Mouse (Mus musculus) myocyte (in vitro differentiated cells): ENCODE results near the gene Exosc5.

Source experiments
- E2F4 ChIP-seq: IDR thresholded peaks from one replicate; pipeline ENCODE4 v1.6.1; 2011; ENCODE audit warnings: mild to moderate bottlenecking, control low read depth, moderate library complexity; ENCODE audit not compliant: insufficient read depth
- MYOG ChIP-seq, 3 experiments: IDR thresholded peaks; one replicate each; pipeline ENCODE4 v1.6.1; 2011; ENCODE audit warnings: control low read depth in 2 of 3, low read depth in 2 of 3, mild to moderate bottlenecking in 2 of 3; ENCODE audit not compliant: insufficient read length in 2 of 3, control insufficient read depth in 1 of 3, insufficient read depth in 1 of 3
- POLR2A ChIP-seq: IDR thresholded peaks from one replicate; pipeline ENCODE4 v1.6.1; 2011; ENCODE audit warnings: low read depth, mild to moderate bottlenecking, control low read depth, moderate library complexity; ENCODE audit not compliant: insufficient read length
- POLR2AphosphoS2 ChIP-seq: IDR thresholded peaks from one replicate; pipeline ENCODE4 v1.6.1; 2011; ENCODE audit warnings: low read depth, control low read depth; ENCODE audit not compliant: insufficient read length
- REST ChIP-seq: IDR thresholded peaks from one replicate; pipeline ENCODE4 v1.6.1; 2011; ENCODE audit warnings: mild to moderate bottlenecking, control low read depth, moderate library complexity; ENCODE audit not compliant: insufficient read depth, insufficient read length
- USF1 ChIP-seq: IDR thresholded peaks from one replicate; pipeline ENCODE4 v1.6.1; 2011; ENCODE audit warnings: low read depth, mild to moderate bottlenecking, control low read depth, moderate library complexity

DNA sequence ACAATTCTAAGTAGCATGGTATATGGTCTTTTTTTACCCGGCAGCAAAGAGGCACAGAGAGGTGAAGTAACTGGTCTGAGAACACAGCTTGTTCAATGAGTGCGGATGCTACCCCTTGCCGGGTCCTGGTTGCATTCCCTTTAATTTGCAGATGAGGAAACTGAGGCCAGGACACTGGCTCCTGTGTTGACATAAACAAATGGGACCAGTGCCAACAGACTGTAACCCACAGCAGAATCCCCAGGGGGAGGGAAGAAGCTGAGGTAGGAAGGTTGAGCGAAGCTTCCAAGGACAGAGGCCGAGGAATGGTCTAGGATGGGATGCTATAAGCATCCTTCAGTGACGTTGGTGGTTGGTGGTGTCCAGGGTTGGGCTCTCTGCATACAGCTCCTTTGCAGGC is 16.4 kb downstream of the Exosc5 start:
- TF ChIP-seq USF1 = no peak
- no peak for TF ChIP-seq POLR2AphosphoS2
- TF ChIP-seq E2F4 = no peak
- TF ChIP-seq POLR2A = no peak
- no peak for TF ChIP-seq REST
- TF ChIP-seq MYOG (IDR thresholded peaks at IDR 0.05; ENCODE audit: control insufficient read depth in 1 of 3, insufficient read depth in 1 of 3, insufficient read length in 2 of 3, low read depth in 2 of 3) = no peak
